Mouse (Mus musculus) megakaryocyte, embryonic 14.5 days (primary cell): Measurements from ENCODE around the gene Trpv5.

Source experiments
- FLI1 ChIP-seq: IDR thresholded peaks from 2 replicates; pipeline ENCODE4 v1.6.1; 2012; ENCODE audit warnings: low read length, inconsistent platforms, mixed read lengths
- GATA1 ChIP-seq: IDR thresholded peaks from 3 replicates; pipeline ENCODE4 v1.6.1; 2012; ENCODE audit warnings: mixed read lengths, low read length, inconsistent platforms, borderline replicate concordance

DNA sequence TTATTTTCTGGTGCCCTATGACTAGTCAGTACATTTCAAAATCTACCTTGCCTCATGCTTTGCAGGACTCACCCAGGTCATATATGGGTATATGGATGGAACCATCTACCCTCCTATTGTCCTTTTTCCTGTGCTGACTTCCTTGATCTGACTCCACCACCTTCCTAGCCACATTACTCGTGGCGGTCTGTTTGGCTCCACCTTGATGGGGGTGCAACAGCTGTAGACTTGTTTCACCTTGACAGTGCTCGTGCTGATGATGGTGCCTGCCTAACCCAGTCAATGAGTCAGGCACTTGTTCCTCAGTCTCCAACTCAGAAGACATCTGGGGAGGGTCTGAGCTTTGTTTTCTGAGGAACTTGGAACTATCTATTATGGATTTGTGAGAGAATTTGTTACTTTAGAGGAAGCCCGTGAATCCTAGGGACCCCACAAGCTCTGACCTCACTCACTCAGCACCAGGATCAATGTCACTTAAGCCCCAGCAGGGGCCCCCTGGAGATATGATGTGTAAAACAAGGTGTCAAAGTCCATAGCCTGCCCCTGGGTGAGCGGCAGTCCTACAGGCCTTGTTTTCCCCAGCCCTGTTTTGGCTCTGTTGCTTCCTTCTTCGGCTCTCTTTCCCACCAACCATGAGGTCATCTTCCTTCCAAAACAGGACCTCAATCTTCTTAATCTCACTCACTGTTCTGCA lies 39.2 kb downstream of the Trpv5 start:
- TF ChIP-seq GATA1, result no peak
- no peak for TF ChIP-seq FLI1
